Mouse (Mus musculus) limb, embryonic 15.5 days (tissue): ENCODE measurements around the gene Rex2. TPM values are rescaled to one million over a fixed set of nuclear protein-coding genes. Genes with fewer than 3 reads are reported as not detected.
"Not testable (repeated sequence)": the region's sequence is repeated elsewhere in the genome, so short reads cannot be mapped to it uniquely, and the experiment has no call there.

Source experiments
- ATAC-seq: fragments of 200-750 bp; cut with Nextera tagmentation; 2 replicates; pipeline ENCODE4 v1.8.0; 2017; ENCODE audit warnings: low read depth, moderate TSS enrichment; ENCODE audit not compliant: insufficient number of reproducible peaks, low FRiP score, low TSS enrichment
- H3K27ac ChIP-seq: fragments of 300-500 bp; sonication (generic); 2 replicates; pipeline ENCODE4 v1.5.1; 2015; ENCODE audit warnings: moderate library complexity, mild to moderate bottlenecking, inconsistent platforms
- H3K27me3 ChIP-seq: fragments of 300-500 bp; sonication (generic); 2 replicates; pipeline ENCODE4 v1.6.1; 2015; ENCODE audit warnings: inconsistent platforms
- H3K36me3 ChIP-seq: fragments of 300-500 bp; sonication (generic); 2 replicates; pipeline ENCODE4 v1.6.1; 2015; ENCODE audit warnings: inconsistent platforms
- H3K4me1 ChIP-seq: fragments of 300-500 bp; sonication (generic); 2 replicates; pipeline ENCODE4 v1.6.1; 2015; ENCODE audit warnings: inconsistent platforms
- H3K4me2 ChIP-seq: fragments of 300-500 bp; sonication (generic); 2 replicates; pipeline ENCODE4 v1.6.1; 2015; ENCODE audit warnings: mild to moderate bottlenecking, inconsistent platforms
- H3K4me3 ChIP-seq: fragments of 300-500 bp; sonication (generic); 2 replicates; pipeline ENCODE4 v1.5.1; 2015; ENCODE audit warnings: mild to moderate bottlenecking, inconsistent platforms
- H3K9ac ChIP-seq: fragments of 300-500 bp; sonication (generic); 2 replicates; pipeline ENCODE4 v1.6.1; 2015; ENCODE audit warnings: inconsistent platforms
- H3K9me3 ChIP-seq: fragments of 300-500 bp; sonication (generic); 2 replicates; pipeline ENCODE4 v1.6.1; 2016; ENCODE audit warnings: inconsistent platforms
- WGBS: fragments of 180-500 bp; shearing (Covaris S2); methylation state at CpG from one replicate; pipeline ENCODE4 v1.1.7; 2015; 5-methylcytosine and 5-hydroxymethylcytosine counted together
- polyA plus RNA-seq: library from polyadenylated mRNA; unstranded; fragments of >200 nt; fragmentation: Nextera tagmentation; extraction: Ambion mirVana; gene quantifications from 2 replicates; pipeline ENCODE4 v1.2.1, GENCODE M21; 2015

Rex2 gene
- not detected in 2 replicates for polyA plus RNA-seq

DNA sequence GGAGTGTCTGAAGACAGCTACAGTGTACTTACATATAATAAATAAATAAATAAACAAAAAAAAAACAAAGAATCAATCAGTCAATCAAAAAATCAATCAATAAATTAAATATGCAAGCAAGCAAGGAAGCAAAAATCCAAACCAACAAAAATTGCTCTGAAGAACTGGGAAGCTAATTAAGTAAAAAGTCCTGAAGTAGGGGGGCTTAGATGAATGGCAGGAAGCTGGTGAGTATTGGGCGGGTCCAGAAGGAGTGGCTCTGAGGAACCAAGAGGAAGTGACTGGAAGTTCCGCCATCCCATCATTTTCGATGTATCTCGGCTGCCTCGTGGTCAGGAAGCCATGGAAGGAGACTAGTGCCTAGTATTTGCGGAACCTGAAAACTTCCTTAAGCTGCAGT is at the start of gene Rex2:
Gene Rex2, plus strand, starts transcription at position 301 of the 400 bp plus-strand sequence.
- H3K4me1 ChIP-seq, H3K27ac ChIP-seq: not testable (repeated sequence)

DNA sequence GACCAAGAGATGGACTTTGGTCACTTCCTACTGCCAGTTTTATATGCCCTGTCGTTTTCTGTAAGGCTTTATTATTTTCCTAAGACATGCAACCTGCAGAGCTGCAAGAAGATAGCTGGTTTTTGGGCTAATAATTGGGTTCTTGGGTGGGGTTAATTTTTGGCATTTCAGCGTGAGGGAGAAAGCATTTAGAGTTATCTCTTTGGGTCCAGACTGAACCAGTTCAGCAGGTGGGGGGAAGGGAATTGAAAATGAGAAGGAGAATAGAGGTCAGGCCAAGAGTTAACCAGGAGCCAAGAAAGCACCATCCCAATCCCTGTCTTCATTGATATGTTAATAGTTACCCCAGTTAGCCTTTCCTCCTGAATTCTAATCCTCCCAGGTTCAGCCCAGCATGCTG is 45.1 kb upstream of the Rex2 start:
- H3K27me3 ChIP-seq, H3K4me3 ChIP-seq, H3K27ac ChIP-seq, H3K4me2 ChIP-seq, H3K9ac ChIP-seq, H3K4me1 ChIP-seq, H3K36me3 ChIP-seq, H3K9me3 ChIP-seq, ATAC-seq: not testable (repeated sequence)
- WGBS: 24% methylated on average over 2 of the region's 2 CpGs

More for the DNA sequence above, at the start of gene Rex2:
- H3K4me3 ChIP-seq, H3K4me2 ChIP-seq, H3K27me3 ChIP-seq, ATAC-seq, H3K36me3 ChIP-seq, H3K9ac ChIP-seq, H3K9me3 ChIP-seq: not testable (repeated sequence)
- no CpG with 5 or more reads among the region's 6 CpGs for WGBS

DNA sequence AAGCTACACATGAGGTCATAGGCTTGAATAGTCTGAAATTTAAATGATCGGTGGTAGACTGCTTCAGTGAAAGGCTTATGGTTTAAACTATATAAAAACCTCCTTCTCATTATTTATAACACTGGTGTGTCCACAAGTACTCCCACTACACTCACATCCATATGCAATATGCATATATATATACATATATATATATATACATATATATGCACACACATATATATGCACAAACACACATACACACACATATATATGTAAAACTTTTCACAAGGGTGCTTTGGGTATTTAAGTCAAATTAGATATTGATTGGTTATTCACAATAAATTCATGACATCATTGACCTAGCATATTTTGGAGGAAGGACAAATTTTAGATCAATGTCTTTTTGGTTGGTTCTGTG is 3.2 kb upstream of the Rex2 start:
- H3K9me3 ChIP-seq, H3K27ac ChIP-seq, ATAC-seq, H3K27me3 ChIP-seq, H3K4me3 ChIP-seq, H3K4me1 ChIP-seq, H3K4me2 ChIP-seq, H3K9ac ChIP-seq, H3K36me3 ChIP-seq: not testable (repeated sequence)
- no CpG with 5 or more reads among the region's 1 CpGs for WGBS

DNA sequence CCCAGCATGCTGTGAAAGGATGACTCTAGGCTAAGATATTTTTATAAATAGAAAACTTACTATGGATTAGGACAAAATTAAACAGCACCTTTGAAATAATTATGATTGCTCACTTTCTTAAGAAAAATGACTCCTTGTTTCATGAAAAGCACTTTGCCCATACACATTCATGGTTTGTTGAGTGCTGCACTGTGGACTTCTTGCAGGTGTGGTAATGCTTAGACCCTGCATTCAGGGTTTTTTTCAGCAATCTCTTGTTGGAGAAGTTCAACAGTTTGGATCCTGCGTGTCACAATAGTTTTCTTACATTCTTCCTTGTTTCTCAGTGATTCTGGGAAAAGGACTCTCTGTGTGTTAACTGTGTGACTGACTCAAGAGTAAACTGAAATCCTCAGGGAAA is 4.7 kb downstream of the Rex2 start:
- not testable (repeated sequence) for H3K36me3 ChIP-seq, H3K4me3 ChIP-seq, H3K4me1 ChIP-seq, ATAC-seq, H3K27me3 ChIP-seq, H3K9ac ChIP-seq, H3K9me3 ChIP-seq, H3K27ac ChIP-seq, H3K4me2 ChIP-seq
- 53% methylated on average over 1 of the region's 1 CpGs for WGBS

DNA sequence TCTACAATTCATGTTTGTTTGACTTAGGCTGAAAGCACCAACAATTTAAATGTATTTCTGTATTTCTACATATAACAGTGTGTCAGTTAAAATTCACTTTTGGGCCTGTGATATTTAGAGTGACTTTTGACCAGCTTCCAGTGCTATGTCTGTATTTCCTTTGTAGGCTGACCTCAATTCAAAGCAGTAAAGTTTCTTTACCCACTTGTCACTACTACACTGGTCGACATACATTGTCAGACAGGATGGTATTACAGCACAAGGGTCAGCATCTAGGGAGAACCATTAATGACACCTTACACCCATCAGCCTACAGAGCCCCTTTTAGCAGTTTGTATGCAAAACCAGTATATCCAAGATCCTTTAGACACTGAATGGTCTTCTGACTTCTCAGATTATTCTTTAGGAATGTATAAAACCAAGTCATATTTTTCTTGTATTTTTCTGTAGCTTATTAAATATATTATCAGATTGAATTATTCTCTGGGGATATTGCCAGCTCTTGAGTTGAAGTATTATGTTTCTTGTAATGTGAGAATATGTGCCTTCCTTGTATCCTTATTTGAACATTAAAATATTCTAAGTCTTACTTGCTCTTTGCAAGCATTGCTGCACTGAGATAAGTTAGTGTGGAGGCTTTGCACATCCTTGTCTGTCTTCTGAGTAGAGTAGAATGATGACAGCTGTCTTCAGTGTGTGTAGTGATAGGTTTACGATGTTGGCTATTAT is 9.8 kb downstream of the Rex2 start:
- peak; percentile 55; the same call in 1 of the 2 replicates for ATAC-seq

DNA sequence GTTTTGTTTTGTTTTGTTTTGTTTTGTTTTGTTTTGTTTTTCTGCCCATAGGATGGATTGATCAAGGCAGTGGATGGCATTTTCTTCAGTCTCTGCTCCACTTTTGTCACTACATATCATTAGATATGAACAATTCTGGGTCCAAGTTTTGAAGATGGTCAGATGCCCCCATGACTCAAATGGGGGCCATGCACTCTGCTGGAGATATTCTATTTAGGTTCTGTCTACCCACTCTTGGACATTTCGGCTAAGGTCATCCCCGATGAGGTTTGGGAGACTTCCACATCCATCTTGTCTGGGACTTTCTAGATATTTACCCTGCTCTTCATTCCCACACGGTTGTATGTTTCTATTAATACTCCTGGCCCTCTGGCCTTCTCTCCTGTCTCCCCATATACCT is 42.1 kb downstream of the Rex2 start:
- H3K4me3 ChIP-seq, ATAC-seq, H3K9ac ChIP-seq, H3K27me3 ChIP-seq, H3K9me3 ChIP-seq, H3K36me3 ChIP-seq, H3K27ac ChIP-seq, H3K4me1 ChIP-seq, H3K4me2 ChIP-seq: not testable (repeated sequence)
- WGBS: 73% methylated on average over 3 of the region's 3 CpGs

More for the DNA sequence above, 9.8 kb downstream of the Rex2 start:
- H3K36me3 ChIP-seq, H3K27ac ChIP-seq, H3K4me3 ChIP-seq, H3K9me3 ChIP-seq, H3K9ac ChIP-seq, H3K4me2 ChIP-seq, H3K4me1 ChIP-seq, H3K27me3 ChIP-seq: not testable (repeated sequence)
- 85% methylated on average over 1 of the region's 2 CpGs for WGBS

DNA sequence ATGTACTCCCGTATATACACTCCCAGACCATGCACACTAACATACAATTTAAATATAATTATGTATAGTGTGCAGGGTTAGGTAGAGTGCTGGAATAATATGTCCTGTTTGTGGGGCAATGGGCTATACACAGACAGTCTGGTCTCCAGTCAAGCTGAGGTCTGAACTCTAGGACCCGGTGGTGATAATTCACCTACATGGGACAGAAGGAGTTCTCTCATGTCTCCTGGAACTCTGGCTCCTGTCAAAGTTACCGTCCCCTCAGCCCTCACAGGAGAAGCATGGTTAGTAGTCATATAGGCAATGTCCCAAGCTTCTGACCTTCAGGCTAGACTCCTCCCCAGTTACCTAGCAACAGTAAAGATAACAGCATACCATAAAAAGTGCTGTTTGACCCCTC is 44.2 kb downstream of the Rex2 start:
- not testable (repeated sequence) for H3K4me2 ChIP-seq, H3K4me3 ChIP-seq, H3K4me1 ChIP-seq, H3K36me3 ChIP-seq, ATAC-seq, H3K27ac ChIP-seq, H3K27me3 ChIP-seq, H3K9me3 ChIP-seq, H3K9ac ChIP-seq
- 83% methylated on average over 3 of the region's 3 CpGs for whole genome bisulfite sequencing

DNA sequence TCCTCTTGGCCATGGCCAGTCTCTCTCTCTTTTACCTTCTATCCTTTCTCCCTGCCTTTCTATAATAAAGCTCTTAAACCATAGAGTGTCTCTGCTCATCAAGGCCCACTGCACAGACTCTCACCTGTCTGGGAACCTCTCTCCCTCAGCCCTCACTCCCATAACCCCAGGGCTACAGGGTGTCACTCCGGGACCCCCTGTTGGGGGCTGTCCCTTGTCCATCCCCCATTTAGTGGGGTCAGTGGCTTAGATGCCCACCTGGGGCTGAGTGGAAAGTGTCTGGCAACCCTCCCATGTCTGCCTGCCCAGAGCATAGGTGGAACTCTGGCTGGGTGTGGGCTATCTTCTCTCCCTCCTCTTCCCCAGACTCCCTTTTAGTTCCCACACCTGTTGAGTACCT is 44.7 kb downstream of the Rex2 start:
- H3K36me3 ChIP-seq, H3K9me3 ChIP-seq, H3K27me3 ChIP-seq, H3K4me3 ChIP-seq, H3K9ac ChIP-seq, ATAC-seq, H3K4me2 ChIP-seq, H3K27ac ChIP-seq, H3K4me1 ChIP-seq: not testable (repeated sequence)
- WGBS: 82% methylated on average over 1 of the region's 1 CpGs

DNA sequence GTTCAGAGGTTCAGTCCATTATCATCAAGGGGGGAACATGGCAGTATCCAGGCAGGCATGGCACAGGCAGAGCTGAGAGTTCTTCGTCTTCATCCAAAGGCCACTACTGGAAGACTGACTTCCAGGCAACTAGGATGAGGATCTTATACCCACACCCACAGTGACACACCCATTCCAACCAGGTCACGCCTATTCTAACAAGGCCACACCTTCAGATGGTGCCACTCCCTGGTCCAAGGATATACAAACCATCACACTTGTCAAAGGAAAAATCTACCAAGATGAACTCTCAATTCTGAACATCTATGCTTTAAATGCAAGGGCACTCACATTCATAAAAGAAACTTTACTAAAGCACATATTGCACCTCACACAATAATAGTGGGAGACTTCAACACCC is 74.0 kb downstream of the Rex2 start:
- H3K4me1 ChIP-seq, H3K9me3 ChIP-seq, H3K27me3 ChIP-seq, H3K27ac ChIP-seq, H3K36me3 ChIP-seq, H3K4me2 ChIP-seq, H3K4me3 ChIP-seq, ATAC-seq, H3K9ac ChIP-seq: not testable (repeated sequence)
- 73% methylated on average over 2 of the region's 2 CpGs for WGBS

DNA sequence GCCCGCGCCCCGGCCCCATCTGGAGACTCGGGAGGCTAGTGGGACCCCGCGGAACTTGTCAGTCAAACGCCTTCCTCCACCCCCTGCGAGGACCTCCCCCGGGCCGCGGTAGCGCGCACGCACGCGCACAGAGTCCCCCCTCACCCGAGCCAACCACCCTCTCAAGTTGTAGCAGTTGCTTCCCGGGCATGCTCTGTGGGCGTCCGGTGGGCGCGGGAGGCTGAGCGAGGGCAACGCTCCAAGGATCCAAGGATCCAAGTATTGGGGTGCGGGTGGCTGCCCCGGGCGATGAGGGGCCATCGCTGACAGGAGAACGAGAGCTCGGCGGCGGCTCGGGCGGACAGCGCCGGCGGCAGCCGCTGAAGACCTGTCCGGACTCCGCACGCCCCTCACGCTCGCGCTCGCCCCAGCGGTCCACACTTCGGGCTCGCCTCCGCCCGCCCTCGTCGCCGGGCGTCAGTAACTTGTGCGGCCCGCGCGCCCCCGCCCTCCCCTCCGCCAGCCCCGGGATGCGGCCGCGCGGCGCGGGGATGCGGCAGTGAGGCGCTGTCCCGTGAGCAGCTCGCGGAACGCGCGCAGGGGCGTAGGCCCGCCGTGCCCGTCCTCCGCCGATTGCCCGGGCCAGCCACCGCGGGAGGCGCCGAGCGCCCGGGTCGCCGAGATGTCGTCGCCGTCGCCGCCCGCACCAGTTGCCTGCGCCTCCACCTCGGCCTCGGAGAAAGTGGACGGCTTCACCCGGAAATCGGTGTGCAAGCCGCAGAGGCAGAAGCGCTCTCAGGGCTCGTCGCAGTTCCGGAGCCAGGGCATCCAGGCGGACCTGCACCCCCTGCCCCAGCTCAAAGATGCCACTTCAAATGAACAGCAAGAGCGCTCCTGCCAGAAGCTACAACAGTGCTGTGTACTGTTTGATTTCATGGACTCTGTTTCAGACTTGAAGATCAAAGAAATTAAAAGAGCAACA is 80.3 kb downstream of the Rex2 start:
- not testable (repeated sequence) for H3K27me3 ChIP-seq, H3K9me3 ChIP-seq, H3K36me3 ChIP-seq, H3K9ac ChIP-seq, ATAC-seq, H3K27ac ChIP-seq, H3K4me1 ChIP-seq
- H3K4me2 ChIP-seq: peak overlapping the region; percentile 74
- peak overlapping the region; percentile 46 for H3K4me3 ChIP-seq
- 2% methylated on average over 57 of the region's 109 CpGs for WGBS

DNA sequence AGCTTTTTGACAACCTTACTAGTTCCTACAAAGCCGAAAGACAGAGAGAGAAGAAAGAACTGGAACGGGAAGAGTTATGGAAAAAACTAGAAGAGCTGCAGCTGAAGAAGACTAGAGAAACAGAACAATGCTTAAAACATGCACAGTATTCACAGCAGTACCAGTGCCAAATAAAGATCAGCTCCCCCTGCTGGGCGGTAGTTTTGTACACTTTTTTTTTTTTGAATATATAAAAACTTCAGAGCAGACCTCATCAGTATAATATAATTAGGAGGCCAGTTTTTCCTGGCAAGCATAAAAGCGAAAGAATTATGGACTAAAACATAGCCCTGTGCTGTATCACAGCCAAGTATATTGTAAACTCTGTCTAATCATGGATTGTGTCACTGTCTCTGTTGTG is 82.2 kb downstream of the Rex2 start:
- not testable (repeated sequence) for H3K27me3 ChIP-seq, H3K4me2 ChIP-seq, H3K9ac ChIP-seq, H3K27ac ChIP-seq, H3K9me3 ChIP-seq, H3K4me3 ChIP-seq, ATAC-seq, H3K36me3 ChIP-seq, H3K4me1 ChIP-seq
- 46% methylated on average over 4 of the region's 4 CpGs for WGBS
